Mouse (Mus musculus) kidney, postnatal 0 days (tissue): ENCODE results near the gene Cacna2d3. TPM values are rescaled to one million over a fixed set of nuclear protein-coding genes. Genes with fewer than 3 reads are reported as not detected.

Experiments
- ATAC-seq: fragments of 200-750 bp; cut with Nextera tagmentation; replicated peaks from 2 replicates; pipeline ENCODE4 v1.8.0; 2017; ENCODE audit warnings: low read depth, moderate number of reproducible peaks, moderate TSS enrichment, moderate library complexity; ENCODE audit not compliant: low FRiP score
- DNase-seq: peaks from one replicate; pipeline ENCODE4 v3.0.0-alpha.2; 2016; ENCODE audit warnings: low spot score
- H3K27ac ChIP-seq: fragments of 300-500 bp; sonication (generic); 2 replicates; pipeline ENCODE4 v1.5.1; 2014; ENCODE audit warnings: mild to moderate bottlenecking
- H3K27me3 ChIP-seq: fragments of 300-500 bp; sonication (generic); 2 replicates; pipeline ENCODE4 v1.6.1; 2014; ENCODE audit warnings: low read length, mixed read lengths; ENCODE audit not compliant: insufficient read depth
- H3K36me3 ChIP-seq: fragments of 300-500 bp; sonication (generic); 2 replicates; pipeline ENCODE4 v1.6.1; 2014; ENCODE audit warnings: low read length, mixed read lengths; ENCODE audit not compliant: insufficient read depth
- H3K4me1 ChIP-seq: fragments of 300-500 bp; sonication (generic); replicated peaks from 2 replicates; pipeline ENCODE4 v1.6.1; 2014; ENCODE audit warnings: antibody characterized with exemption, low read length, mixed read lengths; ENCODE audit not compliant: insufficient read depth
- H3K4me2 ChIP-seq: fragments of 300-500 bp; sonication (generic); 2 replicates; pipeline ENCODE4 v1.6.1; 2014; ENCODE audit warnings: mild to moderate bottlenecking, low read length, moderate library complexity, mixed read lengths
- H3K4me3 ChIP-seq: fragments of 300-500 bp; sonication (generic); replicated peaks from 2 replicates; pipeline ENCODE4 v1.5.1; 2014; ENCODE audit warnings: low read depth, low read length
- H3K9ac ChIP-seq: fragments of 300-500 bp; sonication (generic); 2 replicates; pipeline ENCODE4 v1.6.1; 2014; ENCODE audit warnings: low read depth, low read length
- H3K9me3 ChIP-seq: fragments of 300-500 bp; sonication (generic); replicated peaks from 2 replicates; pipeline ENCODE4 v1.6.1; 2016; ENCODE audit warnings: low read length, inconsistent platforms, mixed read lengths
- CTCF ChIP-seq: IDR thresholded peaks from 2 replicates; pipeline ENCODE4 v1.5.1; 2016; ENCODE audit warnings: antibody characterized with exemption, low read depth, mild to moderate bottlenecking, moderate library complexity
- WGBS: fragments of 180-500 bp; shearing (Covaris S2); extraction: QIAGEN DNeasy Blood & Tissue Kit; methylation state at CpG from one replicate; pipeline ENCODE4 v1.1.7; 2014; 5-methylcytosine and 5-hydroxymethylcytosine counted together
- polyA plus RNA-seq: library from polyadenylated mRNA; unstranded; fragments of >200 nt; fragmentation: Nextera tagmentation; extraction: Ambion mirVana; gene quantifications from 2 replicates; pipeline ENCODE4 v1.2.1, GENCODE M21; 2015

The Cacna2d3 gene
- polyA plus RNA-seq, 1 experiment from 2014 or later: 1.8 TPM

DNA sequence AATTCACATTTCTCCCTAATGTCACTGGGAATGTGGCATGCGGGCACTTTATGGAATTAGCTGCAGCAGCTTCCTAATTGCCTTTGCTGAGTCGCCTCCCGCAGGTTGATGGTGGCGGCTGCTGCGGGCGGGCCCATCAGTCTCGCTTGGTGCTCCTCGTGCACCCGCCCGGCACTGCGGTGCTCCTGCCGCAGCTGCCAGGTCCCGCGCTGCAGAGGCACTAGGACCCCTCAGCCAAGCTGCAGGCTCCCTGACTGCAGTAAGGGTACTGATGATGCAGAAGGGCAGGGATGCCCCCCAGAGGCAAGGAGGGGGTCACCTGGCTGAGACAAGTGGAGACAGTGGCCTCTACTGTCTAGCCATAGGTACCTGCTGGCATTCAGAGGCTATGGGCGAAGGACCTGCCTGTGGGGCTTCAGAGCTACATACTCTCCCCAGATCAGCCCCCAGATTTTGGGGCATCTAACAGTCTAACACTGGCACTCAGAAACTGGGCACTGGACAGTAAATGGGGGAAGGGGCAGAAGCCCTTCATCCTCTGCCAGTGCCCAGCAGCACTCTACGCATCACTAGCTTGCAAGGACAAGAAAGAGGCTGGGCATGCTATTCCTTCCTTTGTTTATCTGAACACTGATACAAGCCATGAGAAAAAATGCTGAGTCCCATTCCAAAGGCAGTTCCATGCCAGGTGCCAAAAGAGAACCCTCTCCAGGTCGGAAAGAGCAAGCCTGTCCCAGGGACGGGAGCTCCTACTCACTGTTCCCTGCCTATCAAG lies 13.9 kb downstream of the Cacna2d3 start:
- H3K4me3 ChIP-seq: no peak overlapping the region
- no peak for ATAC-seq
- no peaks in the 10 kb centered on the region for H3K4me1 ChIP-seq
- H3K27ac ChIP-seq: no peak overlapping the region
- no peak for DNase-seq
- no peaks in the 10 kb centered on the region for H3K27me3 ChIP-seq
- no peak for TF ChIP-seq CTCF
- no peak overlapping the region for H3K9ac ChIP-seq
- H3K4me2 ChIP-seq: 0 out of 2 replicates have a peak overlapping the region, but pooled peaks have one; percentile 5
- 30% methylated on average over 18 of the region's 18 CpGs for WGBS
- no peaks in the 10 kb centered on the region for H3K9me3 ChIP-seq
- no peaks in the 10 kb centered on the region for H3K36me3 ChIP-seq

DNA sequence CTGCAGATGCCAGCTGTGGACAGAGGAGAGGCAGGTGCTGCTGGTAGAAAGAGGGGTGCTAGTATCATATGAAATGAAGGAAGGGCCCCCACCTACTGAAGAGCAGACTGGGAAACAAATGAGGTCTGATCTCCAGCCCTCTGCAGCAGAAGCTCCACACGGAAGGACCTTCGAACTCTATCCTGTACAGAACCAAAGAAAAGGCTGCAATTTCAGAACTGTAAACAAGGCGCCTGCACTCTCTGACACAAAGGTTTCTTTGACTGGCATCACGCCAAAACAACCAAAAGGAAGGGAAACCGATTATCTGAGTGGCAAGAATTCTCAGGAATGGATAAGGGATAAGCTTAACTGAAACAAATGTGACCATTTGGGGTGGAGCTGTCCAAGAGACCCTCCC lies 18.9 kb downstream of the Cacna2d3 start:
- Histone ChIP-seq H3K36me3 (no peaks in the 10 kb centered on the region), H3K9me3 (no peaks in the 10 kb centered on the region), H3K4me1 (no peaks in the 10 kb centered on the region), H3K27ac (no peak overlapping the region), H3K4me2 (no peak overlapping the region), H3K27me3 (no peaks in the 10 kb centered on the region), H3K9ac (no peak overlapping the region), H3K4me3 (no peak overlapping the region)
- WGBS: 50% methylated on average over 5 of the region's 5 CpGs
- TF ChIP-seq CTCF: no peak
- DNase-seq (no peak), ATAC-seq (no peak)

DNA sequence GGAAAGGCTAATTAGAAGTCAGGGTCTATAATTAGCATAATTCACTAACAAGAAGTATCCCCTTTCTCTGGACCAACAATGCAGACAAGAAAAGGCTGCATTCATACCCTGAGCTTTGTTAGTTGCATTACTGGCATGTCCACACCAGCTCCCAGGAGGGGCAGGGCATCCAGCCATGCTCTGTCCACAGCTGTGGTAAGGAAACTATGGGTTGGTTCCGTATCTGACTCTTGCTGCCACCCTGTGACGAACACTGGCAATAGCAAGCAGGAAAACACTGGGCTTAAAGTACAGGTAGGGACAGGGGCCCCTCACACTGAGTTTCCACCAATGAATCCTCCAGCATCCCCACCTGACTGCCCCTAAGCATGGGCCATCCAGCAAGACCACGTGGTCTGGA lies 25.5 kb downstream of the Cacna2d3 start:
- Histone ChIP-seq H3K27me3 (no peaks in the 10 kb centered on the region), H3K27ac (no peak overlapping the region), H3K36me3 (no peaks in the 10 kb centered on the region), H3K4me3 (no peak overlapping the region), H3K9me3 (no peaks in the 10 kb centered on the region), H3K4me2 (no peak overlapping the region), H3K9ac (no peak overlapping the region), H3K4me1 (no peaks in the 10 kb centered on the region)
- TF ChIP-seq CTCF: peak; percentile 74
- WGBS: 11% methylated on average over 3 of the region's 3 CpGs
- ATAC-seq: no peak; the same call in 1 of the 2 replicates
- DNase-seq: peak; percentile 68

GRCm38 (mm10) chr14:29672436-29673050 lies 49.1 kb downstream of the Cacna2d3 start:
- no peak for DNase-seq
- WGBS: 15% methylated on average over 1 of the region's 1 CpGs
- no peak for ATAC-seq
- Histone ChIP-seq H3K27me3 (no peaks in the 10 kb centered on the region), H3K9ac (no peak overlapping the region), H3K4me3 (no peak overlapping the region), H3K4me1 (no peaks in the 10 kb centered on the region), H3K9me3 (no peaks in the 10 kb centered on the region), H3K36me3 (no peaks in the 10 kb centered on the region), H3K27ac (no peak overlapping the region), H3K4me2 (no peak overlapping the region)
- no peak for TF ChIP-seq CTCF

GRCm38 (mm10) chr14:29669826-29670225 lies 51.8 kb downstream of the Cacna2d3 start:
- 75% methylated on average over 5 of the region's 5 CpGs for WGBS
- TF ChIP-seq CTCF: no peak
- H3K27me3 ChIP-seq: no peaks in the 10 kb centered on the region

DNA sequence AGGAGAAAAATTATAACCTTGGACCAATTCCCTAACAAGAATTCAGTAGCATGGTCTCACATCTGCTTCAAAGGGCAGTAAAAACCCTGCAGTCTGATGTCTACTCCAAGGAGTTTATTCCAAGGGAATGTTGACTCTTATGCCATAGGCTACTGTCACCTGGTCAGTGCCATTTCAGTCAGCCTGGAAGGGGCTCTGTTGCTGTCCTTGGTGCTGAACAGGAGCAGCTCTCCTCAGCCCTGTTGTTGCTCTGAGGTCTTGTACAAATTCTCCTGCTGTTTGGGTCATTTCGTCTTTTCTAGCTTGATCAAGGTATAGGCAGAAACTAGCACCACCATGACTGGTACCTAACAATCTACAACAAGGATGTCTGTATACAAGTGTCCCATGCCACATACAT lies 64.7 kb downstream of the Cacna2d3 start:
- no peak for TF ChIP-seq CTCF
- H3K4me1 ChIP-seq: no peaks in the 10 kb centered on the region
- H3K27me3 ChIP-seq: no peaks in the 10 kb centered on the region
- no peak overlapping the region for H3K4me3 ChIP-seq
- H3K4me2 ChIP-seq: no peak overlapping the region
- DNase-seq (peak; percentile 70), ATAC-seq (no peak)
- H3K36me3 ChIP-seq: no peaks in the 10 kb centered on the region
- H3K9me3 ChIP-seq: no peaks in the 10 kb centered on the region
- 41% methylated on average over 1 of the region's 1 CpGs for WGBS
- no peak overlapping the region for H3K27ac ChIP-seq
- H3K9ac ChIP-seq: no peak overlapping the region

More at GRCm38 (mm10) chr14:29669826-29670225, 51.8 kb downstream of the Cacna2d3 start:
- DNase-seq: no peak
- no peak overlapping the region for H3K4me3 ChIP-seq
- no peak overlapping the region for H3K4me2 ChIP-seq
- H3K9me3 ChIP-seq: no peaks in the 10 kb centered on the region
- no peak for ATAC-seq
- H3K9ac ChIP-seq: no peak overlapping the region
- H3K27ac ChIP-seq: no peak overlapping the region
- no peaks in the 10 kb centered on the region for H3K4me1 ChIP-seq
- no peaks in the 10 kb centered on the region for H3K36me3 ChIP-seq
